Mouse (Mus musculus) spleen, postnatal 14 days (tissue): ENCODE data around the gene Stk19.
"Not testable (repeated sequence)": the region's sequence is repeated elsewhere in the genome, so short reads cannot be mapped to it uniquely, and the experiment has no call there.

Experiments
- DNase-seq, 2 experiments: peaks; one replicate each; pipeline ENCODE4 v3.0.0; 2021 to 2022; ENCODE audit warnings: low spot score in 2 of 2

The Stk19 gene

DNA sequence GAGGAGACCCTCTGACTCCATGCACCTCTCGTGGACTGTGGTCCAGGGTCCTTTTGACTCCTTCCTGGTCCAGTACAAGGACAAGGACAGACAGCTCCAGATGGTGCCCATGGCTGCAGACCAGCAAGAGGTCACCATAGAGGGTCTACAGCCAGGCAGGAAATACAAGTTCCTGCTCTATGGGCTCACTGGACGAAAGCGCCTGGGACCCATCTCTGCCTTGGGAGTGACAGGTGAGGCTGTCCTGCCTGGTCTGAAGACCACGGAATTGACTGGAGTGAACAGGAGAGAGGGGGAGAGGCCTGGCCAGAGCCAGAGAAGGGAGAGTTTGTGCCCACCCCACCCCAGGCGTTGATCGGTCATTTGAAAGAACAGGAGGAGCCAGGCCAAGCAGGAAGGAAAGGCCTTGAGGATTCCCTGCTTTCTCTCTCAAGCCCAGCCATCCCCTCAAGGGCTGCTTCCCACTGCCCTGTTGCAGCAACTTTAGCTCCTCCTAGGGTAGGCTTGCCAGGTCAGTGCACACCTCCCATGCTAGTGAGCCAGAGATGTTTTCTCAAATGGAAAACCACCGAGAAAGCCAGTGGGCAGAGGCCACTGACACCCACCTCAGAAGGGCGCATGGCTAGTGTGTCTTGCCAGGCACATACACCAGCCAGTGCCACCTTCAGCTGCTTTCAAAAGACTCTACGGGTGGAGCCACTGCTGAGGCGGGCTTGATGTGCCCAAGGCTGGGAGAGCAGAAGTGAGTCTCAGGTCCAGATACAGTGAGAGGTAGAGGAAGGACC lies 39.3 kb downstream of the Stk19 start:
- not testable (repeated sequence) for DNase-seq

- no peak for DNase-seq
These were observed 40.2 kb downstream of the Stk19 start for GRCm38 (mm10) chr17:34796311-34797140.

DNA sequence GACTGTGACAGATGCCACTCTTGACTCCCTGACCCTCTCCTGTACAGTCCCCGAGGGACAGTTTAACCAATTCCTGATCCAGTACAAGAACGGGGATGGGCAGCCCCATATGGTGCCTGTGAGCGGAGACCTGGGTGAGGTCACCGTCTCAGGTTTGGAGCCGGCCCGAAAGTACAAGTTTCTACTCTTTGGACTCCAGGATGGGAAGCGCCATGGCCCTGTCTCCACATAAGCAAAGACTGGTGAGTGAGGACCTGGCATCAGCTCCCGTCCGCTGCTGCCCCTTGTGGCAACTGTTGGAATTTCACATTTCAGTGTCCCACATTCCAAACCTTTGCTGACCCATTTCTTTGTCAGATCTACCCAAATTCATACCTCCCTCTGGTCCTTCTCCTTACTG lies 41.1 kb downstream of the Stk19 start:
- DNase-seq: no peak

DNA sequence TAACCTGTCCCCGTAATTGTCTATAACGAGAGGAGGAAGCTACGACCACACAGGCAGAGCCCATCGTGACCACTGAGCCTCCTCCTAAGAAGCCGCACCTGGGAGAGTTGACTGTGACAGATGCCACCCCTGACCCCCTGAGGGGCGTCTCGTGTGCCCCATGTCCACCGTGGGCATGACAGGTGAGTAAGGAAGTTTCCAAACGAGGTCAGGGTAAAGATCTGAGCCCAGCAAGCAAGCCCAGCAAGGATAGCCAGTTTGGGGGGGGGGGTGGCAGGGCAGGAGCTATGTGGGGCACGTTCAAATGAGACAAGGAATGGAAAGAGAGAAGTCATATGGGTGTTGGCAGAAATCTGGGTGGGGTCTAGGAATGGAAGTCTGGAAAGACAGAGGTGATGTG lies 41.7 kb downstream of the Stk19 start:
- DNase-seq: no peak

DNA sequence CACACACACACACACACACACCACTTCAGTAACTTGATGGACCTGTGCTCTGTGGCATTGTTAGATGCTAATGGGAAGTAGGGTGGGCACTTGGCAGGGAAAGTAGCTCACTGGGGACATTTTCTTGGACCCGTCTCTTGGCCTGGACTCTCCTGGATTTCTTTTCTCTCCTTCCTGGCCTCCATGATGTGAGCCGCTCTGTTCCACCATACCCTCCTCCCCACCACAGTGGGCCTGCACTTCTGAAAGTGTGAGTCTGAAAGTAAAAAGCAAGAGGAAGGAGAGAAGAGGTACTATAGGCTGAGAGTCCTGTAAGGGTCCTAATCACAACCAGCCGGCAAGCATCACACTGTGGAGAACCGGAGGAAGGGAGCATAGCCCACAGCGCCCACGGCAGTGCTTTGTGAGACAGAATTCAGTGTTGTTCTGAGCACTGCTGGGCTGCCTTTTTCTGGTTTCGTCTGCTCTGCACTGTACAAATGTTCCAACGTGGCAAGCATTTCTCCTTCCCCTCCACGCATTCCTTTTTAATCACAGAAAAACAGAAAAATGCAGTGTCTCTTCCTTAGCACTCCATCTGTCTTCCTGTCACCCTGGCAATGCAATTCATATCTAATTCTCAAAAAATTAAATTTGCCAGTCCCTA lies 58.9 kb downstream of the Stk19 start:
- DNase-seq: no peak
